Mouse (Mus musculus) embryonic facial prominence, embryonic 14.5 days (tissue): ENCODE results near the gene 1700001K19Rik. TPM values are rescaled to one million over a fixed set of nuclear protein-coding genes. Genes with fewer than 3 reads are reported as not detected.

ENCODE experiments used
- ATAC-seq: fragments of 200-750 bp; cut with Nextera tagmentation; 2 replicates; pipeline ENCODE4 v1.8.0; 2017; ENCODE audit warnings: low read depth, moderate number of reproducible peaks, moderate TSS enrichment
- DNase-seq: peaks from one replicate; pipeline ENCODE4 v3.0.0-alpha.2; 2015; ENCODE audit warnings: low spot score
- H3K27ac ChIP-seq: fragments of 300-500 bp; sonication (generic); replicated peaks from 2 replicates; pipeline ENCODE4 v1.5.1; 2014; ENCODE audit warnings: low read depth, mild to moderate bottlenecking, low read length, moderate library complexity
- H3K27me3 ChIP-seq: fragments of 300-500 bp; sonication (generic); replicated peaks from 2 replicates; pipeline ENCODE4 v1.6.1; 2014; ENCODE audit warnings: low read length; ENCODE audit not compliant: control insufficient read depth, insufficient read depth
- H3K36me3 ChIP-seq: fragments of 300-500 bp; sonication (generic); 2 replicates; pipeline ENCODE4 v1.6.1; 2014; ENCODE audit warnings: low read length, mixed read lengths; ENCODE audit not compliant: control insufficient read depth, insufficient read depth
- H3K4me1 ChIP-seq: fragments of 300-500 bp; sonication (generic); 2 replicates; pipeline ENCODE4 v1.6.1; 2014; ENCODE audit warnings: antibody characterized with exemption, low read length; ENCODE audit not compliant: control insufficient read depth, insufficient read depth
- H3K4me2 ChIP-seq: fragments of 300-500 bp; sonication (generic); 2 replicates; pipeline ENCODE4 v1.6.1; 2014; ENCODE audit warnings: low read depth, mild to moderate bottlenecking, low read length, moderate library complexity, mixed read lengths
- H3K4me3 ChIP-seq: fragments of 300-500 bp; sonication (generic); 2 replicates; pipeline ENCODE4 v1.5.1; 2014; ENCODE audit warnings: low read depth, mild to moderate bottlenecking, low read length
- H3K9ac ChIP-seq: fragments of 300-500 bp; sonication (generic); 2 replicates; pipeline ENCODE4 v1.6.1; 2014; ENCODE audit warnings: low read depth, mild to moderate bottlenecking, low read length, moderate library complexity, mixed read lengths
- H3K9me3 ChIP-seq: fragments of 300-500 bp; sonication (generic); 2 replicates; pipeline ENCODE4 v1.6.1; 2016; ENCODE audit warnings: low read length; ENCODE audit not compliant: control insufficient read depth
- WGBS: fragments of 180-500 bp; shearing (Covaris S2); extraction: QIAGEN DNeasy Blood & Tissue Kit; methylation state at CpG from one replicate; pipeline ENCODE4 v1.1.7; 2014; 5-methylcytosine and 5-hydroxymethylcytosine counted together
- microRNA-seq: library from miRNA; unstranded; fragments of <30 nt; microRNA quantifications from one replicate; pipeline ENCODE4, GENCODE M21; 2016; ENCODE audit warnings: borderline number of aligned reads
- polyA plus RNA-seq: library from polyadenylated mRNA; unstranded; fragments of >200 nt; fragmentation: Nextera tagmentation; extraction: Ambion mirVana; gene quantifications from 2 replicates; pipeline ENCODE4 v1.2.1, GENCODE M21; 2014

1700001K19Rik gene
- polyA plus RNA-seq, 1 experiment from 2014 or later = not detected

- H3K36me3 ChIP-seq = peaks cover 97% of the 10 kb centered on the region
- no peak overlapping the region for H3K9ac ChIP-seq
- DNase-seq (no peak), ATAC-seq (no peak)
- no peak overlapping the region for H3K4me2 ChIP-seq
- H3K4me3 ChIP-seq = no peak overlapping the region
- no peak overlapping the region for H3K27ac ChIP-seq
- H3K4me1 ChIP-seq = no peaks in the 10 kb centered on the region
- H3K9me3 ChIP-seq = no peaks in the 10 kb centered on the region
- WGBS = 95% methylated on average over 17 of the region's 17 CpGs
- H3K27me3 ChIP-seq = no peaks in the 10 kb centered on the region
These were observed 31.0 kb downstream of the 1700001K19Rik start for GRCm38 (mm10) chr12:110651464-110651863.

DNA sequence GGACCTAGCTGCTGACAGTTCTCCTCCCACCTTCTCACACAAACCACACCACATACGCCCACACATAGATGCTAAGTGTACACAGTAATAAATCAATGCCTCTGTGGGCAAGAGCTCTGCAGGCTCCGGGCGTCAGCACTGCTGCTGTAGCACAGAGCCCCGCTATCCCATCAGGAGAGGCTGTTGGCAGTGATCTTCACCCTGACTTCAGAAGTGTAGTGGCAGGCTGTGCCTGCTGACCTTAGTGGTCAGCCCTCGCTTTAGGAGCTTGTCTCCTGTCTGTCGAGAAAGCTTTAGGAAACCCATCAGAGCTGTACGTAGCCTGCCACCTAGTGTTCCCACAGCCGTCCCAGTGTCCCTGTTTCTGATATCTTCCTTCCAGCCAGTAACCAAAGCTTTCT lies 32.2 kb downstream of the 1700001K19Rik start:
- H3K4me2 ChIP-seq = no peak overlapping the region
- ATAC-seq (no peak), DNase-seq (no peak)
- no peak overlapping the region for H3K4me3 ChIP-seq
- no peak overlapping the region for H3K27ac ChIP-seq
- H3K27me3 ChIP-seq = no peaks in the 10 kb centered on the region
- H3K9me3 ChIP-seq = no peaks in the 10 kb centered on the region
- 85% methylated on average over 8 of the region's 8 CpGs for WGBS
- H3K4me1 ChIP-seq = no peaks in the 10 kb centered on the region
- H3K9ac ChIP-seq = no peak overlapping the region
- H3K36me3 ChIP-seq = peaks cover 97% of the 10 kb centered on the region

- Histone ChIP-seq H3K36me3 (peaks cover 100% of the 10 kb centered on the region), H3K27me3 (no peaks in the 10 kb centered on the region), H3K9ac (no peak overlapping the region), H3K4me3 (no peak overlapping the region), H3K9me3 (no peaks in the 10 kb centered on the region), H3K27ac (no peak overlapping the region), H3K4me1 (no peaks in the 10 kb centered on the region), H3K4me2 (no peak overlapping the region)
- WGBS = 93% methylated on average over 13 of the region's 13 CpGs
- no peak for ATAC-seq
- DNase-seq = no peak
These were observed 44.8 kb downstream of the 1700001K19Rik start for GRCm38 (mm10) chr12:110637507-110638114.

GRCm38 (mm10) chr12:110636293-110636692 lies 46.1 kb downstream of the 1700001K19Rik start:
- ATAC-seq = no peak
- H3K4me3 ChIP-seq = no peak overlapping the region
- 96% methylated on average over 12 of the region's 12 CpGs for WGBS

DNA sequence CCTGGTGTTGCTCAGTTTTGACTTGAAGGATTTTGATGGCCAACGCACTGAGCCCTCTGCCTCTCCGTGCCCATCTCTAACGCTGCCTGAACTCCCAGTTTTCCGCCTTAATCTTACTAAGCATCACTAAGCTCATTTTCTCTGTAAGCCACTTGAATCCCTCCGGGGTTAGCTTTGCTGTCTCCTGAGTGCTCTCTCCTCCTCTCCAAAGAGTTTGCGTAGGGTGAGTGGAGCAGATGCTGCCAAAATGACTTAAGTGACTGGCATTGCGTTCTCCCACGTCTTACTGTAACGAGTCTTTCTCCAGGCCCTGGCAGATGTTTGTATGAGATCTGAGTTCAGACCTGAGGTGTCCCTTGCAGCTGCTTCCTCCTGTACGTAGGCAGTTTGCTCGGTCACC lies 52.4 kb downstream of the 1700001K19Rik start:
- 94% methylated on average over 11 of the region's 11 CpGs for WGBS

More at GRCm38 (mm10) chr12:110636293-110636692, 46.1 kb downstream of the 1700001K19Rik start:
- H3K36me3 ChIP-seq = peaks cover 100% of the 10 kb centered on the region
- H3K27ac ChIP-seq = no peak overlapping the region
- H3K4me1 ChIP-seq = no peaks in the 10 kb centered on the region
- no peak for DNase-seq
- H3K27me3 ChIP-seq = no peaks in the 10 kb centered on the region
- no peak overlapping the region for H3K4me2 ChIP-seq
- no peak overlapping the region for H3K9ac ChIP-seq
- no peaks in the 10 kb centered on the region for H3K9me3 ChIP-seq

More for the DNA sequence above, 52.4 kb downstream of the 1700001K19Rik start:
- Histone ChIP-seq H3K9me3 (no peaks in the 10 kb centered on the region), H3K4me3 (no peak overlapping the region), H3K36me3 (peaks cover 100% of the 10 kb centered on the region), H3K27ac (no peak overlapping the region), H3K4me2 (no peak overlapping the region), H3K4me1 (no peaks in the 10 kb centered on the region), H3K27me3 (no peaks in the 10 kb centered on the region), H3K9ac (no peak overlapping the region)
- no peak for DNase-seq
- ATAC-seq = no peak

Small RNAs within 50 kb of the gene (microRNA-seq; reads per million reads assigned to microRNA genes)
- not detected for gene Gm27299

Other genes starting within 250 kb of the 1700001K19Rik start
- 133 and 155 TPM in 2 replicates for gene Ppp2r5c, start 235.5 kb downstream of the 1700001K19Rik start, polyA plus RNA-seq
- 60.5 and 69.2 TPM in 2 replicates for gene Dync1h1, start 81.2 kb downstream of the 1700001K19Rik start, polyA plus RNA-seq
- 763 and 873 TPM in 2 replicates for gene Hsp90aa1, start 20.1 kb upstream of the 1700001K19Rik start, polyA plus RNA-seq
- 18.3 and 21.1 TPM in 2 replicates for gene Wdr20, start 55.3 kb upstream of the 1700001K19Rik start, polyA plus RNA-seq
- gene Mok, start 158.3 kb upstream of the 1700001K19Rik start, polyA plus RNA-seq = 5.3 and 6.1 TPM in 2 replicates
- 2.4 and 4.1 TPM in 2 replicates for gene Zfp839, start 167.6 kb upstream of the 1700001K19Rik start, polyA plus RNA-seq
- gene Cinp, start 206.5 kb upstream of the 1700001K19Rik start, polyA plus RNA-seq = 74.7 and 75.0 TPM in 2 replicates
- gene Tecpr2, start 206.6 kb upstream of the 1700001K19Rik start, polyA plus RNA-seq = 4.3 TPM in 2 replicates